Mouse (Mus musculus): ENCODE results near the gene Lnpep. TPM values are rescaled to one million over a fixed set of nuclear protein-coding genes. Genes with fewer than 3 reads are reported as not detected.

The Lnpep gene
- 7.1 and 10.7 TPM in 2 replicates for polyA plus RNA-seq (2014; fragmentation: Nextera tagmentation; extraction: Ambion mirVana)

GRCm38 (mm10) chr17:17624957-17625586 lies at the start of gene Lnpep:
TSS of gene Lnpep (minus strand) at chr17:17625050.
- ATAC-seq (ENCODE audit: low FRiP score): peak; percentile 94

GRCm38 (mm10) chr17:17655829-17656176 lies 31.0 kb upstream of the Lnpep start:
- DNase-seq (ENCODE audit: low spot score): no peak
- WGBS: 35% methylated on average over 2 of the region's 2 CpGs
- H3K9ac ChIP-seq (ENCODE audit: low read depth, low read length): no peak overlapping the region
- no peak overlapping the region for H3K4me2 ChIP-seq (replicated peaks; ENCODE audit: low read depth, low read length)
- no peaks in the 10 kb centered on the region for H3K4me1 ChIP-seq (replicated peaks; ENCODE audit: control insufficient read depth, insufficient read depth, low read length)
- H3K9me3 ChIP-seq (ENCODE audit: control insufficient read depth, low read length): no peaks in the 10 kb centered on the region
- no peaks in the 10 kb centered on the region for H3K27me3 ChIP-seq (ENCODE audit: control insufficient read depth, insufficient read depth, low read length)
- no peaks in the 10 kb centered on the region for H3K36me3 ChIP-seq (ENCODE audit: control insufficient read depth, insufficient read depth, low read length)
- ATAC-seq (ENCODE audit: low FRiP score): no peak
- no peak overlapping the region for H3K27ac ChIP-seq (ENCODE audit: low read depth, low read length)
- no peak overlapping the region for H3K4me3 ChIP-seq (ENCODE audit: low read depth, low read length)

More at GRCm38 (mm10) chr17:17624957-17625586, at the start of gene Lnpep:
- 0% methylated on average over 35 of the region's 44 CpGs for whole genome bisulfite sequencing
- H3K4me3 ChIP-seq (ENCODE audit: low read depth, low read length): peak within 1 kb of the TSS; percentile 92
- H3K9ac ChIP-seq (ENCODE audit: low read depth, low read length): peak within 1 kb of the TSS; percentile 91
- DNase-seq (ENCODE audit: low spot score): peak; percentile 90
- H3K36me3 ChIP-seq (ENCODE audit: control insufficient read depth, insufficient read depth, low read length): no peaks in the 10 kb centered on the region
- H3K27me3 ChIP-seq (ENCODE audit: control insufficient read depth, insufficient read depth, low read length): no peaks in the 10 kb centered on the region
- H3K9me3 ChIP-seq (ENCODE audit: control insufficient read depth, low read length): no peaks in the 10 kb centered on the region
- no peaks in the 10 kb centered on the region for H3K4me1 ChIP-seq (replicated peaks; ENCODE audit: control insufficient read depth, insufficient read depth, low read length)
- H3K4me2 ChIP-seq (replicated peaks; ENCODE audit: low read depth, low read length): peak within 1 kb of the TSS; percentile 66
- H3K27ac ChIP-seq (ENCODE audit: low read depth, low read length): peak within 1 kb of the TSS; percentile 100

- no peak overlapping the region for H3K4me2 ChIP-seq (replicated peaks; ENCODE audit: low read depth, low read length)
- ATAC-seq (ENCODE audit: low FRiP score): no peak
- no peak for DNase-seq (ENCODE audit: low spot score)
- no peaks in the 10 kb centered on the region for H3K9me3 ChIP-seq (ENCODE audit: control insufficient read depth, low read length)
- H3K4me1 ChIP-seq (replicated peaks; ENCODE audit: control insufficient read depth, insufficient read depth, low read length): no peaks in the 10 kb centered on the region
- H3K27me3 ChIP-seq (ENCODE audit: control insufficient read depth, insufficient read depth, low read length): no peaks in the 10 kb centered on the region
- no peak overlapping the region for H3K9ac ChIP-seq (ENCODE audit: low read depth, low read length)
- no peak overlapping the region for H3K4me3 ChIP-seq (ENCODE audit: low read depth, low read length)
- H3K36me3 ChIP-seq (ENCODE audit: control insufficient read depth, insufficient read depth, low read length): no peaks in the 10 kb centered on the region
- 31% methylated on average over 10 of the region's 10 CpGs for WGBS
- H3K27ac ChIP-seq (ENCODE audit: low read depth, low read length): no peak overlapping the region
Observed at GRCm38 (mm10) chr17:17654997-17655828, 30.4 kb upstream of the Lnpep start.

- WGBS: 85% methylated on average over 4 of the region's 4 CpGs
Observed at GRCm38 (mm10) chr17:17652570-17652969, 27.7 kb upstream of the Lnpep start.

GRCm38 (mm10) chr17:17645738-17646137 lies 20.9 kb upstream of the Lnpep start:
- Histone ChIP-seq H3K36me3 (ENCODE audit: control insufficient read depth, insufficient read depth, low read length) (no peaks in the 10 kb centered on the region), H3K27me3 (ENCODE audit: control insufficient read depth, insufficient read depth, low read length) (no peaks in the 10 kb centered on the region), H3K27ac (ENCODE audit: low read depth, low read length) (no peak overlapping the region), H3K4me1 (replicated peaks; ENCODE audit: control insufficient read depth, insufficient read depth, low read length) (no peaks in the 10 kb centered on the region), H3K9me3 (ENCODE audit: control insufficient read depth, low read length) (no peaks in the 10 kb centered on the region), H3K4me3 (ENCODE audit: low read depth, low read length) (no peak overlapping the region), H3K4me2 (replicated peaks; ENCODE audit: low read depth, low read length) (no peak overlapping the region), H3K9ac (ENCODE audit: low read depth, low read length) (no peak overlapping the region)
- ATAC-seq (ENCODE audit: low FRiP score): peak; percentile 69; the same call in 1 of the 2 replicates
- 2% methylated on average over 3 of the region's 3 CpGs for WGBS
- DNase-seq (ENCODE audit: low spot score): peak; percentile 71

More at GRCm38 (mm10) chr17:17652570-17652969, 27.7 kb upstream of the Lnpep start:
- H3K27ac ChIP-seq (ENCODE audit: low read depth, low read length): no peak overlapping the region
- no peaks in the 10 kb centered on the region for H3K27me3 ChIP-seq (ENCODE audit: control insufficient read depth, insufficient read depth, low read length)
- H3K36me3 ChIP-seq (ENCODE audit: control insufficient read depth, insufficient read depth, low read length): no peaks in the 10 kb centered on the region
- no peak overlapping the region for H3K9ac ChIP-seq (ENCODE audit: low read depth, low read length)
- no peak for DNase-seq (ENCODE audit: low spot score)
- no peak overlapping the region for H3K4me2 ChIP-seq (replicated peaks; ENCODE audit: low read depth, low read length)
- H3K4me1 ChIP-seq (replicated peaks; ENCODE audit: control insufficient read depth, insufficient read depth, low read length): no peaks in the 10 kb centered on the region
- no peaks in the 10 kb centered on the region for H3K9me3 ChIP-seq (ENCODE audit: control insufficient read depth, low read length)
- no peak for ATAC-seq (ENCODE audit: low FRiP score)
- no peak overlapping the region for H3K4me3 ChIP-seq (ENCODE audit: low read depth, low read length)

- WGBS: 84% methylated on average over 3 of the region's 3 CpGs
- no peak for ATAC-seq (ENCODE audit: low FRiP score)
Observed at GRCm38 (mm10) chr17:17637387-17637786, 12.5 kb upstream of the Lnpep start.

GRCm38 (mm10) chr17:17636147-17636546 lies 11.3 kb upstream of the Lnpep start:
- H3K4me3 ChIP-seq (ENCODE audit: low read depth, low read length): no peak overlapping the region
- DNase-seq (ENCODE audit: low spot score) (no peak), ATAC-seq (ENCODE audit: low FRiP score) (no peak)
- no peaks in the 10 kb centered on the region for H3K9me3 ChIP-seq (ENCODE audit: control insufficient read depth, low read length)
- H3K27me3 ChIP-seq (ENCODE audit: control insufficient read depth, insufficient read depth, low read length): no peaks in the 10 kb centered on the region
- H3K4me1 ChIP-seq (replicated peaks; ENCODE audit: control insufficient read depth, insufficient read depth, low read length): no peaks in the 10 kb centered on the region
- WGBS: 47% methylated on average over 3 of the region's 3 CpGs
- no peaks in the 10 kb centered on the region for H3K36me3 ChIP-seq (ENCODE audit: control insufficient read depth, insufficient read depth, low read length)
- no peak overlapping the region for H3K27ac ChIP-seq (ENCODE audit: low read depth, low read length)
- no peak overlapping the region for H3K9ac ChIP-seq (ENCODE audit: low read depth, low read length)
- no peak overlapping the region for H3K4me2 ChIP-seq (replicated peaks; ENCODE audit: low read depth, low read length)

More at GRCm38 (mm10) chr17:17637387-17637786, 12.5 kb upstream of the Lnpep start:
- H3K36me3 ChIP-seq (ENCODE audit: control insufficient read depth, insufficient read depth, low read length): no peaks in the 10 kb centered on the region
- DNase-seq (ENCODE audit: low spot score): no peak
- H3K4me3 ChIP-seq (ENCODE audit: low read depth, low read length): no peak overlapping the region
- H3K4me1 ChIP-seq (replicated peaks; ENCODE audit: control insufficient read depth, insufficient read depth, low read length): no peaks in the 10 kb centered on the region
- H3K27ac ChIP-seq (ENCODE audit: low read depth, low read length): no peak overlapping the region
- no peak overlapping the region for H3K9ac ChIP-seq (ENCODE audit: low read depth, low read length)
- no peaks in the 10 kb centered on the region for H3K27me3 ChIP-seq (ENCODE audit: control insufficient read depth, insufficient read depth, low read length)
- H3K9me3 ChIP-seq (ENCODE audit: control insufficient read depth, low read length): no peaks in the 10 kb centered on the region
- H3K4me2 ChIP-seq (replicated peaks; ENCODE audit: low read depth, low read length): no peak overlapping the region

GRCm38 (mm10) chr17:17634033-17634432 lies 9.2 kb upstream of the Lnpep start:
- H3K4me1 ChIP-seq (replicated peaks; ENCODE audit: control insufficient read depth, insufficient read depth, low read length): no peaks in the 10 kb centered on the region
- H3K27ac ChIP-seq (ENCODE audit: low read depth, low read length): no peak overlapping the region
- H3K9ac ChIP-seq (ENCODE audit: low read depth, low read length): no peak overlapping the region
- 88% methylated on average over 2 of the region's 2 CpGs for WGBS
- H3K4me3 ChIP-seq (ENCODE audit: low read depth, low read length): no peak overlapping the region
- DNase-seq (ENCODE audit: low spot score) (no peak), ATAC-seq (ENCODE audit: low FRiP score) (no peak)
- no peaks in the 10 kb centered on the region for H3K36me3 ChIP-seq (ENCODE audit: control insufficient read depth, insufficient read depth, low read length)
- no peak overlapping the region for H3K4me2 ChIP-seq (replicated peaks; ENCODE audit: low read depth, low read length)
- no peaks in the 10 kb centered on the region for H3K27me3 ChIP-seq (ENCODE audit: control insufficient read depth, insufficient read depth, low read length)
- H3K9me3 ChIP-seq (ENCODE audit: control insufficient read depth, low read length): no peaks in the 10 kb centered on the region

GRCm38 (mm10) chr17:17631985-17632384 lies 7.1 kb upstream of the Lnpep start:
- H3K27ac ChIP-seq (ENCODE audit: low read depth, low read length): no peak overlapping the region
- no peaks in the 10 kb centered on the region for H3K36me3 ChIP-seq (ENCODE audit: control insufficient read depth, insufficient read depth, low read length)
- ATAC-seq (ENCODE audit: low FRiP score) (no peak), DNase-seq (ENCODE audit: low spot score) (no peak)
- H3K4me1 ChIP-seq (replicated peaks; ENCODE audit: control insufficient read depth, insufficient read depth, low read length): no peaks in the 10 kb centered on the region
- H3K27me3 ChIP-seq (ENCODE audit: control insufficient read depth, insufficient read depth, low read length): no peaks in the 10 kb centered on the region
- H3K4me3 ChIP-seq (ENCODE audit: low read depth, low read length): no peak overlapping the region
- H3K4me2 ChIP-seq (replicated peaks; ENCODE audit: low read depth, low read length): no peak overlapping the region
- no peaks in the 10 kb centered on the region for H3K9me3 ChIP-seq (ENCODE audit: control insufficient read depth, low read length)
- H3K9ac ChIP-seq (ENCODE audit: low read depth, low read length): no peak overlapping the region

All from hindbrain, embryonic 11.5 days (tissue).